Mouse (Mus musculus): ENCODE results near the gene Rnase2b. TPM values are rescaled to one million over a fixed set of nuclear protein-coding genes. Genes with fewer than 3 reads are reported as not detected.

Rnase2b gene
- polyA plus RNA-seq (2017; shearing (Covaris generic)), result not detected

GRCm38 (mm10) chr14:51161976-51162375 is at the start of gene Rnase2b:
TSS of gene Rnase2b (plus strand) at chr14:51162260.

GRCm38 (mm10) chr14:51113916-51114560 is 48.0 kb upstream of the Rnase2b start, which contains the start of gene Eddm3b:
TSS of gene Eddm3b (plus strand) at chr14:51114426.

GRCm38 (mm10) chr14:51146685-51147084 is 15.4 kb upstream of the Rnase2b start, which contains the start of gene Rnase1:
TSS of gene Rnase1 (minus strand) at chr14:51146785.

GRCm38 (mm10) chr14:51199098-51200023 is 37.3 kb downstream of the Rnase2b start, which contains the start of gene Ang2:
TSS of gene Ang2 (minus strand) at chr14:51199148.

GRCm38 (mm10) chr14:51203115-51203514 is 41.1 kb downstream of the Rnase2b start, which contains the start of gene Ear14:
TSS of gene Ear14 (plus strand) at chr14:51203391.

Other genes starting within 250 kb of the Rnase2b start
- gene Osgep, start 237.4 kb upstream of the Rnase2b start, polyA plus RNA-seq (2017; shearing (Covaris generic)), result 10 to 100 TPM; 84.6 to 90.7 TPM
- 10 to 100 TPM; 41.2 to 87.4 TPM for gene Apex1, start 237.3 kb upstream of the Rnase2b start, polyA plus RNA-seq (2017; shearing (Covaris generic))
- 10 to 100 TPM; 60.2 to 68.1 TPM for gene Pip4p1, start 231.4 kb upstream of the Rnase2b start, polyA plus RNA-seq (2017; shearing (Covaris generic))
- gene Pnp, start 231.2 kb upstream of the Rnase2b start, polyA plus RNA-seq (2017; shearing (Covaris generic)), result 10 to 100 TPM; 50.8 to 76.6 TPM
- gene Gm49342, start 217.7 kb upstream of the Rnase2b start, polyA plus RNA-seq (2017; shearing (Covaris generic)), result not detected
- 1 to 10 TPM; 1.6 to 2.0 TPM for gene Pnp2, start 206.3 kb upstream of the Rnase2b start, polyA plus RNA-seq (2017; shearing (Covaris generic))
- gene Rnase10, start 154.5 kb upstream of the Rnase2b start, polyA plus RNA-seq (2017; shearing (Covaris generic)), result under 1 TPM in 1 of 2 experiments, not detected in 1; 0.19 TPM
- gene Rnase9, start 120.4 kb upstream of the Rnase2b start, polyA plus RNA-seq (2017; shearing (Covaris generic)), result not detected
- gene Rnase11, start 112.1 kb upstream of the Rnase2b start, polyA plus RNA-seq (2017; shearing (Covaris generic)), result not detected
- gene Rnase12, start 104.6 kb upstream of the Rnase2b start, polyA plus RNA-seq (2017; shearing (Covaris generic)), result under 1 TPM in 1 of 2 experiments, not detected in 1; 0.51 TPM
- under 1 TPM in 1 of 2 experiments, not detected in 1; 0.44 TPM for gene Olfr750, start 87.8 kb upstream of the Rnase2b start, polyA plus RNA-seq (2017; shearing (Covaris generic))
- gene Rnase4, start 71.2 kb upstream of the Rnase2b start, polyA plus RNA-seq (2017; shearing (Covaris generic)), result 10 to 100 TPM in 1 of 2 experiments, 1 to 10 TPM in 1; 9.8 to 25.8 TPM
- 1 to 10 TPM in 1 of 2 experiments, under 1 TPM in 1; 0.49 to 8.6 TPM for gene Ang, start 71.1 kb upstream of the Rnase2b start, polyA plus RNA-seq (2017; shearing (Covaris generic))
- not detected for gene Eddm3b, start 47.8 kb upstream of the Rnase2b start, polyA plus RNA-seq (2017; shearing (Covaris generic))
- gene Rnase6, start 38.4 kb upstream of the Rnase2b start, polyA plus RNA-seq (2017; shearing (Covaris generic)), result 1 to 10 TPM; 1.3 to 2.7 TPM
- gene Rnase1, start 15.5 kb upstream of the Rnase2b start, polyA plus RNA-seq (2017; shearing (Covaris generic)), result under 1 TPM in 1 of 2 experiments, not detected in 1; 0.47 TPM
- not detected for gene Ang2, start 36.9 kb downstream of the Rnase2b start, polyA plus RNA-seq (2017; shearing (Covaris generic))
- gene Ear14, start 41.1 kb downstream of the Rnase2b start, polyA plus RNA-seq (2017; shearing (Covaris generic)), result not detected
- under 1 TPM in 1 of 2 experiments, not detected in 1; 0.95 TPM for gene Rnase2a, start 93.9 kb downstream of the Rnase2b start, polyA plus RNA-seq (2017; shearing (Covaris generic))
- gene Gm7247, start 199.5 kb downstream of the Rnase2b start, polyA plus RNA-seq (2017; shearing (Covaris generic)), result under 1 TPM in 1 of 2 experiments, not detected in 1; 0.42 TPM
- not detected for gene Vmn2r88, start 248.6 kb downstream of the Rnase2b start, polyA plus RNA-seq (2017; shearing (Covaris generic))